Mouse (Mus musculus) C2C12 (cell line): ENCODE results near the gene Get4.

ENCODE experiments used
- CTCF ChIP-seq: IDR thresholded peaks from one replicate; pipeline ENCODE4 v1.5.1; 2011; ENCODE audit not compliant: control insufficient read depth, insufficient read depth, insufficient read length
- MAX ChIP-seq: IDR thresholded peaks from one replicate; pipeline ENCODE4 v1.6.1; 2011; ENCODE audit warnings: mild to moderate bottlenecking, control low read depth
- USF1 ChIP-seq: IDR thresholded peaks from one replicate; pipeline ENCODE4 v1.6.1; 2011; ENCODE audit warnings: low read depth, mild to moderate bottlenecking, control low read depth, moderate library complexity

GRCm38 (mm10) chr5:139216774-139217173 lies 35.4 kb upstream of the Get4 start:
- TF ChIP-seq CTCF, result no peak
- TF ChIP-seq USF1, result no peak
- TF ChIP-seq MAX, result no peak
